Mouse (Mus musculus): Measurements from ENCODE around the gene 2310039H08Rik. TPM values are rescaled to one million over a fixed set of nuclear protein-coding genes. Genes with fewer than 3 reads are reported as not detected.

Gene 2310039H08Rik
- polyA plus RNA-seq, 1 experiment from 2014 or later, result 48.4 TPM

Other genes with a start within 250 kb of the 2310039H08Rik start
- 4.7 and 4.8 TPM in 2 replicates for gene Cul9, start 226.2 kb upstream of the 2310039H08Rik start, polyA plus RNA-seq (2014; fragmentation: Nextera tagmentation; extraction: Ambion mirVana)
- 5.1 and 8.2 TPM in 2 replicates for gene Srf, start 216.5 kb upstream of the 2310039H08Rik start, polyA plus RNA-seq (2014; fragmentation: Nextera tagmentation; extraction: Ambion mirVana)
- 16.0 and 21.5 TPM in 2 replicates for gene Ptk7, start 143.1 kb upstream of the 2310039H08Rik start, polyA plus RNA-seq (2014; fragmentation: Nextera tagmentation; extraction: Ambion mirVana)
- gene Klc4, start 126.6 kb upstream of the 2310039H08Rik start, polyA plus RNA-seq (2014; fragmentation: Nextera tagmentation; extraction: Ambion mirVana), result 22.7 and 29.8 TPM in 2 replicates
- gene Mrpl2, start 126.4 kb upstream of the 2310039H08Rik start, polyA plus RNA-seq (2014; fragmentation: Nextera tagmentation; extraction: Ambion mirVana), result 94.8 and 95.2 TPM in 2 replicates
- 25.9 and 30.5 TPM in 2 replicates for gene Cul7, start 122.3 kb upstream of the 2310039H08Rik start, polyA plus RNA-seq (2014; fragmentation: Nextera tagmentation; extraction: Ambion mirVana)
- 57.9 and 58.4 TPM in 2 replicates for gene Rrp36, start 98.3 kb upstream of the 2310039H08Rik start, polyA plus RNA-seq (2014; fragmentation: Nextera tagmentation; extraction: Ambion mirVana)
- gene Mea1, start 93.8 kb upstream of the 2310039H08Rik start, polyA plus RNA-seq (2014; fragmentation: Nextera tagmentation; extraction: Ambion mirVana), result 192 and 201 TPM in 2 replicates
- 101 and 122 TPM in 2 replicates for gene Klhdc3, start 91.7 kb upstream of the 2310039H08Rik start, polyA plus RNA-seq (2014; fragmentation: Nextera tagmentation; extraction: Ambion mirVana)
- 89.4 and 103 TPM in 2 replicates for gene Ppp2r5d, start 67.5 kb upstream of the 2310039H08Rik start, polyA plus RNA-seq (2014; fragmentation: Nextera tagmentation; extraction: Ambion mirVana)
- gene Pex6, start 61.2 kb upstream of the 2310039H08Rik start, polyA plus RNA-seq (2014; fragmentation: Nextera tagmentation; extraction: Ambion mirVana), result 12.5 and 14.6 TPM in 2 replicates
- 0.40 and 0.48 TPM in 2 replicates for gene Gnmt, start 43.5 kb upstream of the 2310039H08Rik start, polyA plus RNA-seq (2014; fragmentation: Nextera tagmentation; extraction: Ambion mirVana)
- 53.4 and 53.9 TPM in 2 replicates for gene Cnpy3, start 20.4 kb upstream of the 2310039H08Rik start, polyA plus RNA-seq (2014; fragmentation: Nextera tagmentation; extraction: Ambion mirVana)
- 0.34 and 0.53 TPM in 2 replicates for gene Ptcra, start 8.9 kb upstream of the 2310039H08Rik start, polyA plus RNA-seq (2014; fragmentation: Nextera tagmentation; extraction: Ambion mirVana)
- 149 and 155 TPM in 2 replicates for gene Rpl7l1, start 10.0 kb downstream of the 2310039H08Rik start, polyA plus RNA-seq (2014; fragmentation: Nextera tagmentation; extraction: Ambion mirVana)
- gene Bicral, start 85.8 kb downstream of the 2310039H08Rik start, polyA plus RNA-seq (2014; fragmentation: Nextera tagmentation; extraction: Ambion mirVana), result 5.5 and 7.1 TPM in 2 replicates
- gene Tbcc, start 118.0 kb downstream of the 2310039H08Rik start, polyA plus RNA-seq (2014; fragmentation: Nextera tagmentation; extraction: Ambion mirVana), result 74.1 and 84.3 TPM in 2 replicates
- gene Prph2, start 137.8 kb downstream of the 2310039H08Rik start, polyA plus RNA-seq (2014; fragmentation: Nextera tagmentation; extraction: Ambion mirVana), result not detected in 2 replicates
- 17.7 and 23.8 TPM in 2 replicates for gene Ubr2, start 237.9 kb downstream of the 2310039H08Rik start, polyA plus RNA-seq (2014; fragmentation: Nextera tagmentation; extraction: Ambion mirVana)

All from hindbrain, embryonic 11.5 days (tissue).